8 mouse cellular contexts compared by ENCODE assay signal in genomic region chr10:38965075-38965781, GRCm38 (mm10). TPM values are rescaled to one million over a fixed set of nuclear protein-coding genes. Genes with fewer than 3 reads are reported as not detected.
DNase-seq lines count a peak whose midpoint lies in the region; ATAC-seq and TF ChIP-seq lines count a peak whose summit lies in the region.

Gene Lama4 (plus strand): TSS chr10:38965515.

- WGBS in forebrain, embryonic 12.5 days: 9% methylated on average over 23 of the region's 24 CpGs
- WGBS in heart, embryonic 14.5 days: 3% methylated on average over 24 of the region's 24 CpGs
- WGBS in kidney, postnatal 0 days: 4% methylated on average over 24 of the region's 24 CpGs
- WGBS in liver, embryonic 15.5 days (ENCODE audit: insufficient replicate concordance): 6% methylated on average over 23 of the region's 24 CpGs
- WGBS in neural tube, embryonic 15.5 days: 5% methylated on average over 24 of the region's 24 CpGs

- H3K27ac ChIP-seq in forebrain, embryonic 12.5 days: peak within 1 kb of the TSS; percentile 31; the same call in 1 of the 2 replicates
- H3K27ac ChIP-seq in heart, embryonic 14.5 days (replicated peaks in 1 of 2; ENCODE audit: control insufficient read depth in 1 of 2, insufficient read depth in 1 of 2, low read depth in 2 of 2, low read length in 2 of 2): peak within 1 kb of the TSS; percentile 87 to 97
- H3K27ac ChIP-seq in kidney, postnatal 0 days: peak within 1 kb of the TSS; percentile 71
- no peak within 1 kb of the TSS for H3K27ac ChIP-seq in liver, embryonic 15.5 days (replicated peaks)
- peak within 1 kb of the TSS; percentile 68 for H3K27ac ChIP-seq in neural tube, embryonic 15.5 days (replicated peaks)

- H3K4me2 ChIP-seq in forebrain, embryonic 12.5 days: peak within 1 kb of the TSS; percentile 57
- H3K4me2 ChIP-seq in heart, embryonic 14.5 days (ENCODE audit: low read length): peak within 1 kb of the TSS; percentile 78
- peak within 1 kb of the TSS; percentile 83 for H3K4me2 ChIP-seq in kidney, postnatal 0 days (ENCODE audit: low read length)
- peak within 1 kb of the TSS; percentile 41 for H3K4me2 ChIP-seq in liver, embryonic 15.5 days
- peak within 1 kb of the TSS; percentile 78 for H3K4me2 ChIP-seq in neural tube, embryonic 15.5 days

- DNase-seq in cerebellum, postnatal 36 days: peak; percentile 11 to 15
- DNase-seq in cerebellum, adult 9-10 months: no peak
- peak; percentile 83 for DNase-seq in kidney, postnatal 0 days (ENCODE audit: low spot score)
- DNase-seq in urinary bladder, adult 2 months (ENCODE audit: low spot score): peak; percentile 62

- peak; percentile 82 for ATAC-seq in forebrain, embryonic 12.5 days (ENCODE audit: low FRiP score)
- ATAC-seq in heart, embryonic 14.5 days (ENCODE audit: insufficient number of reproducible peaks, insufficient read depth, low FRiP score, low read depth): peak; percentile 85
- ATAC-seq in kidney, postnatal 0 days (replicated peaks; ENCODE audit: low FRiP score, low read depth): peak; percentile 76
- ATAC-seq in liver, embryonic 15.5 days (ENCODE audit: insufficient read depth): 0 out of 2 replicates have a peak, but pooled peaks have one; percentile 28
- peak; percentile 79 for ATAC-seq in neural tube, embryonic 15.5 days (ENCODE audit: low FRiP score)

- peaks cover 12% of the 10 kb centered on the region for H3K4me1 ChIP-seq in forebrain, embryonic 12.5 days
- H3K4me1 ChIP-seq in heart, embryonic 14.5 days (ENCODE audit: control insufficient read depth in 2 of 2, insufficient read depth in 2 of 2, low read length in 2 of 2): peaks cover 18 to 70% of the 10 kb centered on the region in 2 experiments
- peaks cover 10% of the 10 kb centered on the region; the same call in 1 of the 2 replicates for H3K4me1 ChIP-seq in kidney, postnatal 0 days (replicated peaks; ENCODE audit: insufficient read depth, low read length)
- 0 out of 2 replicates have a peak, but pooled peaks cover 3% of the 10 kb centered on the region for H3K4me1 ChIP-seq in liver, embryonic 15.5 days (replicated peaks)
- H3K4me1 ChIP-seq in neural tube, embryonic 15.5 days: peaks cover 15% of the 10 kb centered on the region

- TF ChIP-seq CTCF in kidney, postnatal 0 days (IDR thresholded peaks at IDR 0.05; ENCODE audit: low read depth): no peak

- peak within 1 kb of the TSS; percentile 38 for H3K9ac ChIP-seq in forebrain, embryonic 12.5 days
- H3K9ac ChIP-seq in heart, embryonic 14.5 days (ENCODE audit: low read length): peak within 1 kb of the TSS; percentile 87
- peak within 1 kb of the TSS; percentile 56 for H3K9ac ChIP-seq in kidney, postnatal 0 days (ENCODE audit: low read depth, low read length)
- no peak within 1 kb of the TSS for H3K9ac ChIP-seq in liver, embryonic 15.5 days
- H3K9ac ChIP-seq in neural tube, embryonic 15.5 days (replicated peaks): peak within 1 kb of the TSS; percentile 48

- peak within 1 kb of the TSS; percentile 38 for H3K4me3 ChIP-seq in forebrain, embryonic 12.5 days (replicated peaks)
- peak within 1 kb of the TSS; percentile 65 to 88 for H3K4me3 ChIP-seq in heart, embryonic 14.5 days (ENCODE audit: control insufficient read depth in 1 of 2, insufficient read depth in 1 of 2, low read depth in 1 of 2, low read length in 2 of 2)
- H3K4me3 ChIP-seq in kidney, postnatal 0 days (replicated peaks; ENCODE audit: low read depth, low read length): peak within 1 kb of the TSS; percentile 46
- peak within 1 kb of the TSS; percentile 37 for H3K4me3 ChIP-seq in liver, embryonic 15.5 days (replicated peaks)
- peak within 1 kb of the TSS; percentile 45 for H3K4me3 ChIP-seq in neural tube, embryonic 15.5 days (replicated peaks)

- H3K36me3 ChIP-seq in forebrain, embryonic 12.5 days (replicated peaks): no peaks in the 10 kb centered on the region
- peaks cover 4% of the 10 kb centered on the region for H3K36me3 ChIP-seq in heart, embryonic 14.5 days (ENCODE audit: control insufficient read depth, insufficient read depth, low read length)
- H3K36me3 ChIP-seq in kidney, postnatal 0 days (ENCODE audit: insufficient read depth, low read length): no peaks in the 10 kb centered on the region
- no peaks in the 10 kb centered on the region for H3K36me3 ChIP-seq in liver, embryonic 15.5 days (replicated peaks)
- no peaks in the 10 kb centered on the region for H3K36me3 ChIP-seq in neural tube, embryonic 15.5 days

- H3K27me3 ChIP-seq in forebrain, embryonic 12.5 days: peaks cover 11% of the 10 kb centered on the region; the same call in 1 of the 2 replicates
- H3K27me3 ChIP-seq in heart, embryonic 14.5 days (ENCODE audit: control insufficient read depth, insufficient read depth, low read length): no peaks in the 10 kb centered on the region
- no peaks in the 10 kb centered on the region for H3K27me3 ChIP-seq in kidney, postnatal 0 days (ENCODE audit: insufficient read depth, low read length)
- 0 out of 2 replicates have a peak, but pooled peaks cover 2% of the 10 kb centered on the region for H3K27me3 ChIP-seq in liver, embryonic 15.5 days
- H3K27me3 ChIP-seq in neural tube, embryonic 15.5 days (replicated peaks): no peaks in the 10 kb centered on the region

- H3K9me3 ChIP-seq in forebrain, embryonic 12.5 days: no peaks in the 10 kb centered on the region
- H3K9me3 ChIP-seq in heart, embryonic 14.5 days (ENCODE audit: control insufficient read depth, low read length): no peaks in the 10 kb centered on the region
- H3K9me3 ChIP-seq in kidney, postnatal 0 days (replicated peaks; ENCODE audit: low read length): no peaks in the 10 kb centered on the region
- H3K9me3 ChIP-seq in liver, embryonic 15.5 days (replicated peaks): no peaks in the 10 kb centered on the region
- H3K9me3 ChIP-seq in neural tube, embryonic 15.5 days (replicated peaks): no peaks in the 10 kb centered on the region

RNA-seq across cellular contexts. Expression of gene Lama4, which starts in this region (rescaled TPM):
- 16.4 and 20.4 TPM in 2 replicates for polyA plus RNA-seq in forebrain, embryonic 12.5 days (2016; fragmentation: Nextera tagmentation; extraction: Ambion mirVana)
- polyA plus RNA-seq in heart, embryonic 14.5 days (2014; fragmentation: Nextera tagmentation; extraction: Ambion mirVana): 142 and 146 TPM in 2 replicates
- polyA plus RNA-seq in kidney, postnatal 0 days (2015; fragmentation: Nextera tagmentation; extraction: Ambion mirVana): 46.0 and 46.3 TPM in 2 replicates
- polyA plus RNA-seq in liver, embryonic 15.5 days (2015; fragmentation: Nextera tagmentation; extraction: Ambion mirVana): 2.1 TPM in 2 replicates
- polyA plus RNA-seq in neural tube, embryonic 15.5 days (2015; fragmentation: Nextera tagmentation; extraction: Ambion mirVana): 22.3 and 31.5 TPM in 2 replicates
- polyA plus RNA-seq in urinary bladder, adult 2 months (2012; rRNA removed): 76.5 and 88.3 TPM in 2 replicates

Comparison
In these comparisons a context has a peak if more than half of its experiments do, and no peak if none do; other contexts are left out.
1. ATAC-seq: peak in every context shown above with its lines; median percentile 85 in heart, embryonic 14.5 days; 82 in forebrain, embryonic 12.5 days; 79 in neural tube, embryonic 15.5 days; 76 in kidney, postnatal 0 days; 28 in liver, embryonic 15.5 days.